Mouse (Mus musculus): Measurements from ENCODE around the gene Rab40c.
A peak's percentile ranks its signal among the peaks of the same experiment; 100 is the strongest.

The Rab40c gene

GRCm38 (mm10) chr17:25919144-25919785 is at the start of gene Rab40c:
Rab40c (minus strand) TSS chr17:25919727.
- peak in 1 of 2 experiments; percentile 65 for DNase-seq (ENCODE audit: low spot score in 2 of 2)

- DNase-seq (ENCODE audit: low spot score in 2 of 2), result no peak
Observed at GRCm38 (mm10) chr17:25968176-25968575, 48.6 kb upstream of the Rab40c start.

DNA sequence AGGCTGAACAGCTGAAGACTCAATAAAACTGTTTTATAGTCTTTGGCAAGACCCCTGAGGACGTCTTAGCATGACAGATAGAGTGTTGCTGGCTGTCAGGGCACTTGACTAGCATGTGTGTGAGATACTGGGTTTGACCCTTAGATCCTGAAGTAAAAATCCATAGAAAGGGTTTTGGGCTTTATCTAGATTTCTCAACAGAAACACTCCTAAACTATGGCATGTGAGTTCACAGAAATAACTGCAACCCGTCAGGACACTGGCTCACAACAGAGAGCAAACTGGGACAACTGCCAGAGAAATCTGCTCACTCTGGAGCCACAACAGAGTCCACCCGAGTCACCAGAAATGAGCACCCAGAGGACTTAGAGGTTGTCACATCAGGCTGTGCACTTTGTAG is 48.1 kb upstream of the Rab40c start:
- no peak for DNase-seq (ENCODE audit: low spot score in 2 of 2)

- DNase-seq (ENCODE audit: low spot score in 2 of 2), result no peak
Observed at GRCm38 (mm10) chr17:25964271-25964670, 44.7 kb upstream of the Rab40c start.

GRCm38 (mm10) chr17:25962413-25962905 is 42.9 kb upstream of the Rab40c start:
- DNase-seq (ENCODE audit: low spot score in 2 of 2), result no peak

GRCm38 (mm10) chr17:25961566-25961965 is 42.0 kb upstream of the Rab40c start:
- DNase-seq (ENCODE audit: low spot score in 2 of 2), result no peak

GRCm38 (mm10) chr17:25959630-25960467 is 40.3 kb upstream of the Rab40c start:
- no peak for DNase-seq (ENCODE audit: low spot score in 2 of 2)

GRCm38 (mm10) chr17:25958771-25959494 is 39.4 kb upstream of the Rab40c start:
- DNase-seq (ENCODE audit: low spot score in 2 of 2), result no peak

GRCm38 (mm10) chr17:25957586-25958051 is 38.1 kb upstream of the Rab40c start:
- DNase-seq (ENCODE audit: low spot score in 2 of 2), result no peak

DNA sequence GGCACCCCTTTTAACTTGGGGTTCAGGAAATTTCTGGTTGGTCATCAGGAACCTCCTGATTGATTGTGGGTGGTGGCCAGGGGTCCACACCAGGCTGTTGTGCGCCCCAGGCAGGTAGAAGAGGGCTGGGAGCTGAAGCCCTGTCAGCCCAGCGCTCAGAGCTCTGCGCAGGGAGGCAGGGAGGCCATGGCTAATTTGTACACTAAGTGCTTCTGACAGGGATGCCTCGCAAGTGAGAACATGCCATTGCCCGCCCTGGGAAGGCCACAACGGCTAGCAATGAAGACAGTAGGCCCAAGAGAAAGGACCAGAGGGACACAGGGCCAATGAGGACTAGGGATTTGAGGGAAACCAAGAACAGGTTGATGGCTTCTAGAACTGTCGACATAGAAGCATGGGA is 37.1 kb upstream of the Rab40c start:
- DNase-seq (ENCODE audit: low spot score in 2 of 2), result no peak

- no peak for DNase-seq (ENCODE audit: low spot score in 2 of 2)
Observed at GRCm38 (mm10) chr17:25956201-25956600, 36.7 kb upstream of the Rab40c start.

DNA sequence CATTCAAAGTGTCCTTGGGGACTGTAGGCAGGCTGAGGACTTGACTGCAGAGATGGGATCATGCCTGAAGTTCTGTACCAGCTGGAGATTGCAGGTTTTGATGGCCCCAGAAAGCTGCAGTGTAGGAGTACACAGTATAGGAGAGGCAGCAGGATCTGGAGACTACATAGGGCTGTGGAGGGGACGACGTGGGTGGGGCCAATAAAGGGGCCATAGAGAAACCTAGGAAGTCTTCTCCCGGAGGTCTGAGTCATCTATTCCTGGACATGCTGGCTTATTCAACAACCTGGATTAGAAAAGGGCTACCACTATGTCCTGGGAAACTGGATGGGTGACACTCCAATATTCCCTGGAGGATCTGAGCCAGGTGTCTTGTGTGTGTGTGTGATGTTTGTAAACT is 36.2 kb upstream of the Rab40c start:
- no peak for DNase-seq (ENCODE audit: low spot score in 2 of 2)

- no peak for DNase-seq (ENCODE audit: low spot score in 2 of 2)
Observed at GRCm38 (mm10) chr17:25954671-25955070, 35.1 kb upstream of the Rab40c start.

- DNase-seq (ENCODE audit: low spot score in 2 of 2), result no peak
Observed at GRCm38 (mm10) chr17:25953161-25953560, 33.6 kb upstream of the Rab40c start.

GRCm38 (mm10) chr17:25951803-25952623 is 32.5 kb upstream of the Rab40c start, which contains the start of gene A930017K11Rik:
A930017K11Rik (minus strand) TSS chr17:25952565.
- no peak for DNase-seq (ENCODE audit: low spot score in 2 of 2)

DNA sequence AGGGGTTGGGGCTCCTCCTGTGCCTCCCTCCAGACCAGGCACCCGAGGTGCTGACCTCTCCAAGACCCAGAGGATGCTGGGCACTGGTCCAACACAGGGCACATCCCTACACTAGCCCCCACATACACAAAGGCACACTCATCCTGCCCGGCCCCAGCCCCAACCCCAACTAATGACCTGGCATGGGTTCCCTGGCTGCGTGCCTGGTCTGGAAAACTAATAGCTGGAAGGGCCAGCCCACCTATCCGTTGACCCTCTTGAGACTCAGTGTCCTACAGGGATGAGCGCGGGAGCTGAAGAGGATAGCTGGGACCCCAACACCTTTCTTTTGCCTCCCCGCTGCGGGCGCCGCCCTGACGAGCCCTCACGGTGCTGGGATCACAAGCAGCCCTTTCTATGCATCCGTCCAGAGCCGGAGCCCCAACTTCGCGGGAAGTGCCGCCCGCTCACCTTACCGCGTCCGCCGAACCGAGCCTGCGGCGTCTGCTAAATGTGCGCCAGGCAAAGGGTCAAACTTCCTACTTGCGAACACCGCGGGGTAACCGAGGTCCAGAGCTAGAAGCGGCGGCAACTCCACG is 31.8 kb upstream of the Rab40c start:
- DNase-seq (ENCODE audit: low spot score in 2 of 2), result no peak

DNA sequence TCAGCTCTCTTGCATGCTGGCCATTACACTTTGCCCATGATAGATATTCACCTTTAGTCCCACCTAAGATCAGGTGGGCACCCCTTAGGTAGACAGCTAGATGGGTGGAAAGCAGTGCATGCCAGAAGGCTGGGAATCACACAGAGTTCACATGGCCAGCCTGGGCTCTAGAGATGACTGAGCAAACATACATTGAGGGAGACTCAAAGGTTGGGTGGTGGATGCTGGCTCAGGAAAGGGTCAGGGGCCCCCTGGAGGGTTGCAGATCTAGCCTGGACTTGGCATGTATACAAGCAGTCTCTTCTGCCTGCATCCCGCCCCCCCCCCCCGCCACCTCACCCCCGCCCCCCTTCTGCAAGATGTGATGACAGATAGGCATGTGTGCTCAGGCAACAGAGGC is 31.2 kb upstream of the Rab40c start:
- DNase-seq (ENCODE audit: low spot score in 2 of 2), result no peak

- no peak for DNase-seq (ENCODE audit: low spot score in 2 of 2)
Observed at GRCm38 (mm10) chr17:25949981-25950380, 30.5 kb upstream of the Rab40c start.

GRCm38 (mm10) chr17:25948051-25948450 is 28.5 kb upstream of the Rab40c start:
- no peak for DNase-seq (ENCODE audit: low spot score in 2 of 2)

DNA sequence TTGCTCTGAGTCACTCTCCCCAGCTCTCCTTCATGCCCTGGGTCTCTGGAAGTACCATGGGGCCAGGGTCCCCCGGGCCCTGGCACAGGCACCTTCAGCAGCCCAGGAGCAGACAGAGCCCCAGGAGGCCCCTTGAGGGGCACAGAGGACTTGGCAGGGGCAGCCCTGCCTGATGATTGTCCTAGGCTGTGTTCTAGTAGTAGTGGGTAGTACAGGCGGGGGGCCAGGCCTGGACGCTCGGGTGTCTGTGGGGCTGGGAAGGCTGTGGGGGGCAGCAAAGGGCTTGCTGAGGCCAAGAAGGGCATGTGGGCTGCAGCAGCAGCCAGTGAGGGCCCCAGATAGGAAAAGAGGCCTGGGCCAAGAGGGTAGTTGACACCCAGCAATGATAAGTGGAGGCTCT is 28.0 kb upstream of the Rab40c start:
- no peak for DNase-seq (ENCODE audit: low spot score in 2 of 2)

- DNase-seq (ENCODE audit: low spot score in 2 of 2), result no peak
Observed at GRCm38 (mm10) chr17:25946891-25947290, 27.4 kb upstream of the Rab40c start.

Measured in urinary bladder, postnatal 4 days (tissue).